Mouse (Mus musculus): ENCODE data around the gene B3gnt3.

DNA sequence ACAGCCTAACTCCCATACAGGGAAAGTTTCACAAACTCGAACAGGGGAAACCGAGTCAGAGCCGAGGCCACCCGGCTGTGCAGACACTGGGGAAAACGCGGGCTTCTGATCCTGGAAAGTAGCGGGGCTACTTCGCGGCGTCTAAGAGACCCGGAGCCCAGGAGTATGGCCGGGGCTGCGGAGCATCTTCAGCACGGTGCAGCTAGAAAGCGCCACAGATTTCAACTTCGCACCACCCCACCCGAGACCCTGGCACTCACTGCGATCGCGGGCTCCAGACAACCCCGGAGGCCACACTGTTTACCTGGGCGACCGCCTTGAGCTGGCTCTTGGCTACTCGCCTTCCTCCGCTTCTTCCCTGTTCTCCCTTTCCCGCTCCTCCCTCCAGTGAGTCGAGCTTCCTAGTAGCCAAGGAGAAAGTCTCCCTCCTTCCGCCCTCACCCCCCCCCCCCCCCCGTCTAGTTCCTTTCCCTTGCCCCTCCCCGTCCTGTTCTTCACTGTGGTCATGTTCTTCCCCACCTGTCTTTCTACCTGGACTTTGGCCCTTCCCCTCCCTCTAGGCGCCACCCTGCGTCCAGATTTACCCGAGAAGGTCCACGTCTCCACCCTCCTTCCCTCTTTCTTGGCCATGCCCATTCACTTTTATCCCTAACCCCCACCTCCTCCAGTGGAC is at the start of gene B3gnt3:
- TF ChIP-seq ZC3H11A (IDR thresholded peaks at IDR 0.05; ENCODE audit: borderline replicate concordance, low read depth, low read length) (no peak), HCFC1 (IDR thresholded peaks at IDR 0.05; ENCODE audit: borderline replicate concordance, insufficient read depth, low read length) (no peak)

All from ES-E14 (cell line).